Mouse (Mus musculus): Measurements from ENCODE around the gene Ccdc88c. TPM values are rescaled to one million over a fixed set of nuclear protein-coding genes. Genes with fewer than 3 reads are reported as not detected.

Gene Ccdc88c
- polyA plus RNA-seq, 1 experiment: 4.9 TPM

DNA sequence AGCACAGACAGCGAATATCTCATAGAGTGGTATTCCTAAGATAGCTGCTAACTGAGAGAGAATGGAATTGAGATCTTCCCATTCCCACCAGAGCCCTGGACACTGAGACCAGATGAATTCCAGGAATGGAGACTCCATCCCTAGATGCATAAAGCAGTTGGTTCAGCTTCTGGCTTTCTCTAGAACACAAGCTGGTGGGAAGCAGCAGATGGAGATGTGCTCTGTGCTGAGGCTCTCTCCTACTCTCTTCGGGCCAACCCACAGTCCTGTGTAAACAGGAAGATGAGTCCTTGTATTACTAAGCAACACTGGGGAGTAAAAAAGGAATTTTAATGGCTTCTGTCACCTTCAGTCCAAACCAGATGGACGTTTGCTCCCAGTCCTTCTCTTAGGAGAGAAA lies 153.3 kb downstream of the Ccdc88c start:
- Histone ChIP-seq H3K9me3 (ENCODE audit: control insufficient read depth, low read length) (no peaks in the 10 kb centered on the region), H3K36me3 (ENCODE audit: control insufficient read depth) (no peaks in the 10 kb centered on the region), H3K27me3 (ENCODE audit: control insufficient read depth) (no peaks in the 10 kb centered on the region), H3K4me1 (ENCODE audit: control insufficient read depth) (no peaks in the 10 kb centered on the region), H3K4me3 (replicated peaks) (no peak overlapping the region)
- TF ChIP-seq GATA1 (IDR thresholded peaks at IDR 0.05; ENCODE audit: low read length): no peak
- no peak for TF ChIP-seq TAL1 (IDR thresholded peaks at IDR 0.05; ENCODE audit: low read length)

DNA sequence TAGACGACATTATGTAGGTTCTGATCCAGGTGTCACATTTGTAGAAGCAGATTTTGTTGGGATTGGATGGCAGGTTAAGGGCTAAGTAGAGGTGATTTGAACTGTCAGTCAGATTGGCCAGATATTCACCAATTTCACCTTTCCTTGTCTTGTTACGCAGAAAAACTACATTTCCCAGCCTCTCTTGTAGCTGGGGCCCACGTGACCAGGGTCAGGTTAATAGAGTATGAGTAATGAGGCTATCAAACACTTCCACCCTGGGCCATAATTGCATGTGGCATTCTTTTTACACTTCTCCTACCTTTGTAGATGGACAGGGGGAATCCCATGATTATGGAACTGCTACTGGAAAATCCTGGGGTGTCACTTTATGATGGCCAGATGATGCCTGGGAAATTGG lies 155.2 kb downstream of the Ccdc88c start:
- no peaks in the 10 kb centered on the region for H3K4me1 ChIP-seq (ENCODE audit: control insufficient read depth)
- no peak overlapping the region for H3K4me3 ChIP-seq (replicated peaks)
- TF ChIP-seq GATA1 (IDR thresholded peaks at IDR 0.05; ENCODE audit: low read length): no peak
- no peak for TF ChIP-seq TAL1 (IDR thresholded peaks at IDR 0.05; ENCODE audit: low read length)
- H3K27me3 ChIP-seq (ENCODE audit: control insufficient read depth): no peaks in the 10 kb centered on the region
- H3K9me3 ChIP-seq (ENCODE audit: control insufficient read depth, low read length): no peaks in the 10 kb centered on the region
- H3K36me3 ChIP-seq (ENCODE audit: control insufficient read depth): no peaks in the 10 kb centered on the region

DNA sequence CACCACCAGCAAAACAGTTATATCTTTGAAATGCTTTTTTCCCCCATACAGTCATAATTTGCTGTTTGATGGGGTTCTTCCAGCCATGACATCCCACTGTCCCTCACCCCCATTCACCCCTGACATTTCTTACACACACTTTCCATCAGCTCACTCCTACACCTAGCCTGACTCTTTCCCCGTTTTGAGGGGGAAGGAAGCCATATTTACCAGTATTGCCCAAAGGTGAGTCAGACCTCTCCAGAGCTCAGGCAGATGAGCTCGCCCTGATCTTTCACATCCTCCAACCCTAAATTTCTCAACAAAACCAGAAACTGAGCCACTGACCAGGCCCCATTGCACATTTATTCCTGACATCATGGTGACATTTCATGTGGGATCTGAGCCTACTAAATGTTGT lies 157.0 kb downstream of the Ccdc88c start:
- no peaks in the 10 kb centered on the region for H3K27me3 ChIP-seq (ENCODE audit: control insufficient read depth)
- TF ChIP-seq TAL1 (IDR thresholded peaks at IDR 0.05; ENCODE audit: low read length) (no peak), GATA1 (IDR thresholded peaks at IDR 0.05; ENCODE audit: low read length) (no peak)

DNA sequence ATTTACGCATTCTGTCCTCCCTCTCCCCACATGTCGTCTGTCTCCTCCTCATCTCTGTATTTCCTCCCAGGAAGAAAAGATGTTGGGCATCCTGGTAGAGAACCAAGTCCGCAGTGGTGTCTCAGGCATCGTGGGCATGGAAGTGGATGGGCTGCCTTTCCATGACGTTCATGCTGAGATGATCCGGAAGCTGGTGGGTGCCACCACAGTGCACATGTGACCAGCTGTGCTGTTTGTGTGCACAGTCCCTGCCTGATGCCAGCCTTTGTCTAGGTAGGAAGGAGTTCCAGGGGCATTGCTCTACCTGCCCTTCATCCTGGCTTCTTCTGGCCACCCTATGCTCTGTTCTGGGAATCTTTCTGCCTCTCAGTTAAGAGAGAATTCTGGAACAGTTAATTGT lies 157.6 kb downstream of the Ccdc88c start:
- H3K27me3 ChIP-seq (ENCODE audit: control insufficient read depth): no peaks in the 10 kb centered on the region
- TF ChIP-seq TAL1 (IDR thresholded peaks at IDR 0.05; ENCODE audit: low read length) (no peak), GATA1 (IDR thresholded peaks at IDR 0.05; ENCODE audit: low read length) (no peak)

More for the DNA sequence above, 157.0 kb downstream of the Ccdc88c start:
- Histone ChIP-seq H3K36me3 (ENCODE audit: control insufficient read depth) (no peaks in the 10 kb centered on the region), H3K9me3 (ENCODE audit: control insufficient read depth, low read length) (no peaks in the 10 kb centered on the region), H3K4me3 (replicated peaks) (no peak overlapping the region), H3K4me1 (ENCODE audit: control insufficient read depth) (no peaks in the 10 kb centered on the region)

DNA sequence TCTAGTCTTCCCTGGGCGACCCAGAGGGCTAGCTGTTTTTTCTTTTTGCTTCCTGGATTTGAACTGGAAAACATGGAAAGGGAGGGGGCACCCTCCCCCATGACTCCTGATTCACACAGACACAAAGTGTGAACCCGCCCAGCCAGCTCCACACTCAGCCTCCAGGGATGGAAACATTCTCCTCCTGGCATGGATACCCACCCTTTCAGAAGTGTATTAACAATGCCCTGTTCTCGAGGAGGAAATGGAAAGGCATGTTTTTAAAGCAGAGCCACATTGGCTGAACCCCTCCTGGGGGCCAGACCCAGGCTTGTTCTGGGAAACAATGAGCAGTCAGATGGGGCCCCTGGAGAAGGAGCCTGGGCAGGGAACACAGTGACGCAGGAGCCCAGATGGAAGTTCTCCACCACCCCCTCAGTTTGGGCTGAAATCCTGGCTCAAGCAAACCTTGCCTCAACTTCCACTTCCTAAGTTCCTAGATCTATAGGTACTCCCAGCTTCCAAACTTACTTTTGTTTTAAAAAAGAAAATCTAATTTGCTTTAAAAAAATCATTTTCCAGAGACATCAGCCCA lies 160.7 kb downstream of the Ccdc88c start:
- Histone ChIP-seq H3K27me3 (ENCODE audit: control insufficient read depth) (no peaks in the 10 kb centered on the region), H3K4me1 (ENCODE audit: control insufficient read depth) (no peaks in the 10 kb centered on the region), H3K36me3 (ENCODE audit: control insufficient read depth) (no peaks in the 10 kb centered on the region), H3K4me3 (replicated peaks) (no peak overlapping the region), H3K9me3 (ENCODE audit: control insufficient read depth, low read length) (no peaks in the 10 kb centered on the region)
- TF ChIP-seq GATA1 (IDR thresholded peaks at IDR 0.05; ENCODE audit: low read length): no peak
- TF ChIP-seq TAL1 (IDR thresholded peaks at IDR 0.05; ENCODE audit: low read length): no peak

More for the DNA sequence above, 157.6 kb downstream of the Ccdc88c start:
- H3K4me3 ChIP-seq (replicated peaks): no peak overlapping the region
- H3K36me3 ChIP-seq (ENCODE audit: control insufficient read depth): no peaks in the 10 kb centered on the region
- H3K9me3 ChIP-seq (ENCODE audit: control insufficient read depth, low read length): no peaks in the 10 kb centered on the region
- H3K4me1 ChIP-seq (ENCODE audit: control insufficient read depth): no peaks in the 10 kb centered on the region

DNA sequence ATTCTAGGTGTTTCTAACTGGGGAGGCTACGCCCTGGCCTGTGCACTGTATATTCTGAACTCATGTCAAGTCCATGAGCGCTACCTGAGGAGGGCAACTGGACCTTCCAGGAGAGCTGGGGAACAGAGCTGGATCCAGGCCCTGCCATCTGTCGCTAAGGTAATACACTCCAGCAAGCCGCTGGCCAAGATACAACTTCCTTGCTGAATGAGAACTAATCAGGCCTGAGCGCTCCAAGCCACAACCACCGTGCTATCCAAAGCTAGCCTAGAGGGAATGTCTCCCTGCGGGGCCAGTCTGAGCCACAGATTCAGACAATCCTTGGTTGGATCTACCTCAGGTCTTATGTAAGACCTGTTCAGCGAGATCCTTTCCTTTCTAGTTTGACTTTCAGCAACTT lies 161.8 kb downstream of the Ccdc88c start:
- Histone ChIP-seq H3K4me3 (replicated peaks) (no peak overlapping the region), H3K27me3 (ENCODE audit: control insufficient read depth) (no peaks in the 10 kb centered on the region), H3K9me3 (ENCODE audit: control insufficient read depth, low read length) (no peaks in the 10 kb centered on the region), H3K36me3 (ENCODE audit: control insufficient read depth) (no peaks in the 10 kb centered on the region), H3K4me1 (ENCODE audit: control insufficient read depth) (no peaks in the 10 kb centered on the region)
- TF ChIP-seq TAL1 (IDR thresholded peaks at IDR 0.05; ENCODE audit: low read length) (no peak), GATA1 (IDR thresholded peaks at IDR 0.05; ENCODE audit: low read length) (no peak)

DNA sequence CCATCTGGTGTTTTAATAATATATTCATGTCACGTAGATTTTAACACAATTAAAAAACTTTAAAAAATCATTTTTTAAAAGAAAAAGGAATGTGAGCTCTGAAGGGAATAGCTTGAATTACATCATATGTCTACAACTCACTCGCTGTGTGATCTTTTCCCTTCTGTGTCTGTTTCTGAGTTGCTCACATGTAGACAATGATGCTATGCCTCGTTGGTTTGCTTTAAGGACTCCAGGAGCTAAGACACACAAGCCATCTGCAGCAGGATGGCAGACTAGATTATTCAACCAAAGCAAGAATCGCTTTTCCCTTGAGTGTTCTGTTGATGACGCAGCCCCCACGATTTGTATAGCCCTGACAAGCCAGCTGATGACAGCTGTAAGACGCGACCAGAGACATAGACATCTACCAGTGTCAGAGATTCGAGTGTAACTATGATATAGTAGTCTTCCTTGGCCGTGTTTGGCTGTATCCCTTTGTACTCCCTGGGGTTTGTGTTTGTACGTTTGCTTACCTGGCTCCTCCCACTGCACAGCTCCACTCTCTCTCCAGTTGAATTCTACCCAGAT lies 163.3 kb downstream of the Ccdc88c start:
- Histone ChIP-seq H3K4me3 (replicated peaks) (no peak overlapping the region), H3K27me3 (ENCODE audit: control insufficient read depth) (no peaks in the 10 kb centered on the region), H3K9me3 (ENCODE audit: control insufficient read depth, low read length) (no peaks in the 10 kb centered on the region), H3K4me1 (ENCODE audit: control insufficient read depth) (no peaks in the 10 kb centered on the region), H3K36me3 (ENCODE audit: control insufficient read depth) (no peaks in the 10 kb centered on the region)
- TF ChIP-seq TAL1 (IDR thresholded peaks at IDR 0.05; ENCODE audit: low read length) (no peak), GATA1 (IDR thresholded peaks at IDR 0.05; ENCODE audit: low read length) (no peak)

DNA sequence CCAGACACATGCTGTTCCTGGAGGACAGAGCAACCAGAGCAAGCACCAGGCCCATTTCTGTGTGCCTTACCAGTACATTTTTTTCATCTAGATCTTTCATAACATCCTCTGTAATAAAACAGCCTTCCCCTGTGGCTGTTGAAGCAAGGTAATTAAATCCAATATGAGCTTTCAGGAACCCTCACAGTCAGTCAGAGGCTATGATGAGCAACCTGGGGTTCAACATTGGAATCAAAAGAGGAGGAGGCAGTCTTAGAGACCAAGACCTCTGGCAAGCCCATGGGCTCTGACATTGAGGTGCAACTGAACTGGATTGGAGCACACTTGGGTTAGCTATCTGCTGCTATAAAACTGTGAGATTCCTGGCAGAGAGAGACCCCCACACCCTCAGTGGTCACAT lies 163.8 kb downstream of the Ccdc88c start:
- Histone ChIP-seq H3K36me3 (ENCODE audit: control insufficient read depth) (no peaks in the 10 kb centered on the region), H3K4me3 (replicated peaks) (no peak overlapping the region), H3K9me3 (ENCODE audit: control insufficient read depth, low read length) (no peaks in the 10 kb centered on the region), H3K27me3 (ENCODE audit: control insufficient read depth) (no peaks in the 10 kb centered on the region), H3K4me1 (ENCODE audit: control insufficient read depth) (no peaks in the 10 kb centered on the region)
- TF ChIP-seq GATA1 (IDR thresholded peaks at IDR 0.05; ENCODE audit: low read length) (no peak), TAL1 (IDR thresholded peaks at IDR 0.05; ENCODE audit: low read length) (no peak)

DNA sequence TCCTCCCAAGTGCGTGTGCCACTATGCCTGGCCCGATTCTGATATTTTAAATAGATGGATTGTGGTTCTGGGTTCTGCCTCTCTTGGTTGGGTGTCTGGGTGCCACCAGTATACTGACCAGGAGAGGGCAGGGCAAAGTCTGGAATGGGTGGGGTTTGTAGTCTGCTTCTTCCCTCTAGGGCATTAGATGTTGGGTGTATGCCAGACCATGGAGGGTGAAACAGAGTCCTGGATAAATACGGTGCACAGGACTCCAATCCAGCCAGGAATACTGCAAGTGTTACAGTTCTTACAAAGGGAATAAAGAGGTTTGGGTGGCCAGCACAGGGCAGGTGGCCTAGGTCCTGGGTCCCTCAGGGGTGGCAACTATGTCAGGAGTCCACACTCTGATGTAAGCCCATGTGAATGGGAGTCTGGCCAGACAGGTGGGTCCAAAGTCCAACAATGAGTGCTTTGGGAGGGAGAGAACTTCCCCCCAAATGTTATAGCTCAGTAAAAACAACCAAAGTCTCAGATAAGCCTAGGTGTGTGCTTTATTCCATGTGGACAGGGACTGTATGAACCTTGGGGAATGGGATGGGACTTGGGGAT lies 165.9 kb downstream of the Ccdc88c start:
- Histone ChIP-seq H3K4me3 (replicated peaks) (no peak overlapping the region), H3K27me3 (ENCODE audit: control insufficient read depth) (no peaks in the 10 kb centered on the region), H3K9me3 (ENCODE audit: control insufficient read depth, low read length) (no peaks in the 10 kb centered on the region), H3K36me3 (ENCODE audit: control insufficient read depth) (no peaks in the 10 kb centered on the region), H3K4me1 (ENCODE audit: control insufficient read depth) (no peaks in the 10 kb centered on the region)
- TF ChIP-seq GATA1 (IDR thresholded peaks at IDR 0.05; ENCODE audit: low read length) (no peak), TAL1 (IDR thresholded peaks at IDR 0.05; ENCODE audit: low read length) (no peak)

All from erythroblast, embryonic 14.5 days (primary cell).